Mouse (Mus musculus) limb, embryonic 14.5 days (tissue): ENCODE measurements around the gene Mob2. TPM values are rescaled to one million over a fixed set of nuclear protein-coding genes. Genes with fewer than 3 reads are reported as not detected.

Experiments used
- ATAC-seq: fragments of 200-750 bp; cut with Nextera tagmentation; 2 replicates; pipeline ENCODE4 v1.8.0; 2017; ENCODE audit warnings: low read depth, moderate number of reproducible peaks, moderate TSS enrichment; ENCODE audit not compliant: low FRiP score
- DNase-seq: peaks from one replicate; pipeline ENCODE4 v3.0.0-alpha.2; 2015; ENCODE audit warnings: low spot score
- H3K27ac ChIP-seq: fragments of 300-500 bp; sonication (generic); replicated peaks from 2 replicates; pipeline ENCODE4 v1.5.1; 2014; ENCODE audit warnings: low read depth, mild to moderate bottlenecking, low read length, moderate library complexity, mixed read lengths
- H3K27me3 ChIP-seq: fragments of 300-500 bp; sonication (generic); 2 replicates; pipeline ENCODE4 v1.6.1; 2014; ENCODE audit warnings: low read length, mixed read lengths; ENCODE audit not compliant: control insufficient read depth, insufficient read depth
- H3K36me3 ChIP-seq: fragments of 300-500 bp; sonication (generic); 2 replicates; pipeline ENCODE4 v1.6.1; 2014; ENCODE audit warnings: mild to moderate bottlenecking, low read length, moderate library complexity, mixed read lengths; ENCODE audit not compliant: control insufficient read depth, insufficient read depth
- H3K4me1 ChIP-seq: fragments of 300-500 bp; sonication (generic); 2 replicates; pipeline ENCODE4 v1.6.1; 2014; ENCODE audit warnings: antibody characterized with exemption, low read length, mixed read lengths; ENCODE audit not compliant: control insufficient read depth, insufficient read depth
- H3K4me2 ChIP-seq: fragments of 300-500 bp; sonication (generic); replicated peaks from 2 replicates; pipeline ENCODE4 v1.6.1; 2014; ENCODE audit warnings: low read depth, mild to moderate bottlenecking, low read length, moderate library complexity; ENCODE audit not compliant: severe bottlenecking
- H3K4me3 ChIP-seq: fragments of 300-500 bp; sonication (generic); replicated peaks from 2 replicates; pipeline ENCODE4 v1.5.1; 2014; ENCODE audit warnings: low read length
- H3K9ac ChIP-seq: fragments of 300-500 bp; sonication (generic); 2 replicates; pipeline ENCODE4 v1.6.1; 2014; ENCODE audit warnings: mild to moderate bottlenecking, low read depth, low read length, moderate library complexity; ENCODE audit not compliant: severe bottlenecking
- H3K9me3 ChIP-seq: fragments of 300-500 bp; sonication (generic); 2 replicates; pipeline ENCODE4 v1.6.1; 2016; ENCODE audit warnings: low read length; ENCODE audit not compliant: control insufficient read depth
- POLR2A ChIP-seq: fragments of 200-500 bp; IDR thresholded peaks from 2 replicates; pipeline ENCODE4 v1.8.0; 2012; ENCODE audit warnings: inconsistent platforms, mild to moderate bottlenecking, moderate library complexity, borderline replicate concordance; ENCODE audit not compliant: insufficient read depth, insufficient read length; ENCODE audit errors: extremely low read depth
- WGBS: fragments of 180-500 bp; shearing (Covaris S2); extraction: QIAGEN DNeasy Blood & Tissue Kit; methylation state at CpG from one replicate; pipeline ENCODE4 v1.1.7; 2014; 5-methylcytosine and 5-hydroxymethylcytosine counted together
- polyA plus RNA-seq, 2 experiments: library from polyadenylated mRNA; depleted of rRNA in 1 of 2; stranded (reverse) in 1 of 2; unstranded in 1 of 2; fragments of >200 nt; fragmentation: Nextera tagmentation in 1 of 2; extraction: Ambion mirVana in 1 of 2; gene quantifications; 2 replicates each; pipeline versions ENCODE4 v1.2.1 to v1.2.3; 2012 to 2014

The Mob2 gene
- polyA plus RNA-seq, 2 experiments: 55.2 to 73.6 TPM

DNA sequence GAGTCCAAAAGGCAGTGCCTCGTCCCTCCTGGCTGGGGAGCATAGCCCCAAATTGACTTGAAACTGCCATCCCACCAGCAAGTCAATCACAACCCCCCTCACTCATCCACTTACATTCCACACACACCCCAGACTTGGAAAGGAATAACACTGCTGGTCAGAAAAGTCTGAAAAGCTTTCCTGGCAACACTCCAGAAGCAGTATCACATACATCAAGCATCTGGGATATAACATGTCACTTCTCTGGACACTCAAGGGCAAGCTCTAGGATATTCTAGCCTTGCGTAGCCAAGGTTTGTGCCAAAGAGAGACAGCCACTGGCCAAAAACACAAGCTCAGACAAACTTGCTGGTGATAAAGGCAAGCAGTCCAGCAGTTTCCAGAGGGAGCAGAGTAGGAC, 35.7 kb downstream of the Mob2 start:
- no peak overlapping the region for H3K27ac ChIP-seq
- no peak for TF ChIP-seq POLR2A
- no peak for ATAC-seq

DNA sequence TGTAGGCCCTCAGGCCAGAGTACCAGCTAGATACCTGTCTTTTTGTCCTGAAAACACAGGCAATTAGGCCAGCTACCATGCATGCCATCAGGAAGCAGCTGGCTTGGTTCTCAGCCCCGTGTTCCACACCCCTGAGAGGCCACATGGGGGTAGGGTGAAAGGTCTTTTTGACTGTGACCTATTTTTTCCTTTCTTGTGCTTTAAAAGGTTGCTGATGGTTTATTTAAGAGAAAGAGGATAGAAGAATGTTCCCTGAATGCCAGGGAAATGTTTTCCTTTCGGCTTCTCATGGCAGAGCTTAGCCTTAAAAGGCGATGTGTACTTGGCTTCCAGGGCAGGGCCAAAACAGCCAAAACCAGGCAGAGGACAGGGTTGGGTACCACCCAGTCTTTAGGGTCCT, 40.0 kb downstream of the Mob2 start:
- DNase-seq: no peak
- no peak for TF ChIP-seq POLR2A
- Histone ChIP-seq H3K9ac (no peak overlapping the region), H3K4me2 (no peak overlapping the region), H3K27me3 (no peaks in the 10 kb centered on the region), H3K9me3 (no peaks in the 10 kb centered on the region), H3K4me3 (no peak overlapping the region), H3K36me3 (0 out of 2 replicates have a peak, but pooled peaks cover 6% of the 10 kb centered on the region), H3K27ac (no peak overlapping the region), H3K4me1 (0 out of 2 replicates have a peak, but pooled peaks cover 5% of the 10 kb centered on the region)
- 71% methylated on average over 3 of the region's 3 CpGs for WGBS
- ATAC-seq: no peak

More for the DNA sequence above, 35.7 kb downstream of the Mob2 start:
- Histone ChIP-seq H3K9ac (no peak overlapping the region), H3K4me1 (0 out of 2 replicates have a peak, but pooled peaks cover 9% of the 10 kb centered on the region), H3K4me2 (no peak overlapping the region), H3K27me3 (no peaks in the 10 kb centered on the region), H3K36me3 (no peaks in the 10 kb centered on the region), H3K9me3 (no peaks in the 10 kb centered on the region), H3K4me3 (no peak overlapping the region)
- WGBS: 71% methylated on average over 2 of the region's 2 CpGs
- DNase-seq: no peak

DNA sequence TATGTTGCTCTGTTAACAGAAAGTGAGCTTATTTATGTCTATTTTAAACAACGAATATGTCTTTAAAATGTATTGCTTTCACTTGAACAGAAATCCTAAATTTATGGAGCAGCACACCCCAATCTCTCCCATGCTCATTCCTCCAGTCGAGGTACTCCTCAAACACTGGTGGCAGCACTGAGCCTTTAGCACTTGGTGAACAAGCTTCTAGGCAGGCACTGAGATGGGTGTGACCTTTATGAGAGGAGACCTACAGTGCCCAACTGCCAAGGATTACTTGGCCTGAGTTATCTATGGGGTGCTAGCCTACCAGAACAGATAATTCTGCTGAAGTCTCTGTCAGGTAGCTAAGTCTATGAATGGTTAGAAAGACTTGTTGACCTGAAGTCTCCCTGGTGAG, 41.2 kb downstream of the Mob2 start:
- Histone ChIP-seq H3K27ac (no peak overlapping the region), H3K36me3 (0 out of 2 replicates have a peak, but pooled peaks cover 6% of the 10 kb centered on the region), H3K9me3 (no peaks in the 10 kb centered on the region), H3K4me3 (no peak overlapping the region), H3K9ac (no peak overlapping the region), H3K27me3 (no peaks in the 10 kb centered on the region), H3K4me1 (no peaks in the 10 kb centered on the region), H3K4me2 (no peak overlapping the region)
- 47% methylated on average over 2 of the region's 2 CpGs for WGBS
- DNase-seq (no peak), ATAC-seq (no peak)
- TF ChIP-seq POLR2A: no peak

DNA sequence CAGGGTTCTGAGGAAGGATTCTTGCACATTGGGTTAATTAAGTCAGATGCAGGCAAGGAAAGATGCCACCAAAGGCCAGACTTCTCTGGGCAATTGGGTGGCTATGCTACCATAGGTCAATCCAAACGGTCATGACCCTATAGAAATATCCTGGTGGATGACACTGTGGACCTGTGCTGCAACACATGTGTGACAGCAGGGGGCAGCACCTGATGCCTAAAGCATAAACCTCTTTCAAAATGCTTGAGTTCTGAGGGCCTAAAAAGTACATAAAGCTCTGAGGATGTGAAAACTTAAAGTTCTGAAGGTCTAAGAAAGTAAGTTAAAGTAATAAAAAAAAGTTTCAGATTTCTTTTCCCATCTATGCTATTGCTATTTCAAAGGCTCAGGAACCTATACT, 44.3 kb downstream of the Mob2 start:
- no peak overlapping the region for H3K9ac ChIP-seq
- H3K27me3 ChIP-seq: no peaks in the 10 kb centered on the region
- H3K9me3 ChIP-seq: no peaks in the 10 kb centered on the region
- H3K36me3 ChIP-seq: peaks cover 23% of the 10 kb centered on the region
- H3K4me2 ChIP-seq: no peak overlapping the region
- DNase-seq (no peak), ATAC-seq (no peak)
- H3K4me1 ChIP-seq: no peaks in the 10 kb centered on the region
- H3K4me3 ChIP-seq: no peak overlapping the region
- H3K27ac ChIP-seq: no peak overlapping the region
- no peak for TF ChIP-seq POLR2A
- 62% methylated on average over 1 of the region's 1 CpGs for WGBS

DNA sequence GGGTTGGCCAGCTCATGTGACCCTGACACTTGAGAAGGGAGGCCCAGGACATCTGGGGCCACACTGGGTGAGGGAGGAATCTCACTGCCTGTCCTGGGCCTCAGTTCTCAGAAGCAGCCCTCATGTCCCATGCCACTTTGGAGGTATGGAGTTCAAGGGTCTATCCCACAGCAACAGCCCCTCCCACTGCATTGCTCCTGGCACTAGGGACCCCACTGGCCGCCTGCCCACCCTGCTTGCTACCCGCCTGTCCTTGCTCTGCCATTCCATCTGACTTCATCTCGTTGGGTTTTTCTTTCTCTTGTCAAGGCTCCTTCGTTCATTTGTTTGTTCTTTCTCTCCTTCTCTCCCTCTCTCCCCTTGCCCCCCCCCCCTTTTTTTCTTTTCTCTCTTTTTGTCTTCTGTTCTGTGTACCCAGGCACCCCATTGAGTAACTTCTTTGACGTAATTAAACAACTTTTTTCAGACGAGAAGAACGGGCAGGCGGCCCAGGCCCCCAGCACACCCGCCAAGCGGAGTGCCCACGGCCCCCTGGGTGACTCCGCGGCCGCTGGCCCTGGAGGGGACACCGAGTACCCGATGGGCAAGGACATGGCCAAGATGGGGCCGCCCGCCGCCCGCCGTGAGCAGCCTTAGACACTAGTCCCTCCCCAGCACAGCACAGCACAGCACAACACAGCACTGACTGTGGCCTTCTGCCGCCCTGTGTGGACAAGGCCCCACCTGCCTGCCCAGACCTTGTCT, 59.1 kb downstream of the Mob2 start:
- H3K36me3 ChIP-seq: peaks cover 5% of the 10 kb centered on the region; the same call in 1 of the 2 replicates
- WGBS: 81% methylated on average over 19 of the region's 22 CpGs
- H3K27ac ChIP-seq: no peak overlapping the region
- no peaks in the 10 kb centered on the region for H3K9me3 ChIP-seq
- TF ChIP-seq POLR2A: no peak
- no peak for DNase-seq
- no peaks in the 10 kb centered on the region for H3K27me3 ChIP-seq
- H3K9ac ChIP-seq: no peak overlapping the region
- H3K4me3 ChIP-seq: no peak overlapping the region
- ATAC-seq: no peak
- no peak overlapping the region for H3K4me2 ChIP-seq
- no peaks in the 10 kb centered on the region for H3K4me1 ChIP-seq
